In genomic region chr4:63417318-63417957, GRCm38 (mm10) we compare ENCODE assay signal across 7 mouse cellular contexts. TPM values are rescaled to one million over a fixed set of nuclear protein-coding genes. Genes with fewer than 3 reads are reported as not detected.
A peak's percentile ranks its signal among the peaks of the same experiment; 100 is the strongest.
DNase-seq lines count a peak whose midpoint lies in the region; ATAC-seq and TF ChIP-seq lines count a peak whose summit lies in the region.

No protein-coding gene starts in this region.

- peak; percentile 76 to 85 for DNase-seq in adrenal gland, adult 18-20 months (ENCODE audit: low spot score in 2 of 2)
- DNase-seq in cerebellum, postnatal 4 days (ENCODE audit: low spot score in 2 of 2): peak; percentile 76 to 91
- DNase-seq in gastrocnemius, adult 8-10 months (ENCODE audit: low spot score in 2 of 2): peak; percentile 49 to 58
- peak; percentile 84 to 87 for DNase-seq in left cerebral cortex, postnatal 25 days (ENCODE audit: low spot score in 2 of 2)
- peak; percentile 58 for DNase-seq in spleen, adult 12 weeks (ENCODE audit: low spot score)

- peak; percentile 48 for ATAC-seq in intestine, postnatal 0 days
- ATAC-seq in midbrain, embryonic 12.5 days (ENCODE audit: low FRiP score, low read depth): peak; percentile 77

- H3K36me3 ChIP-seq in intestine, postnatal 0 days (ENCODE audit: control insufficient read depth, insufficient read depth): 0 out of 2 replicates have a peak, but pooled peaks cover 2% of the 10 kb centered on the region
- 0 out of 2 replicates have a peak, but pooled peaks cover 4% of the 10 kb centered on the region for H3K36me3 ChIP-seq in midbrain, embryonic 12.5 days

- 26% methylated on average over 9 of the region's 9 CpGs for WGBS in intestine, postnatal 0 days
- WGBS in midbrain, embryonic 12.5 days: 18% methylated on average over 9 of the region's 9 CpGs

- H3K27me3 ChIP-seq in intestine, postnatal 0 days (replicated peaks; ENCODE audit: control insufficient read depth, insufficient read depth, low read length): no peaks in the 10 kb centered on the region
- H3K27me3 ChIP-seq in midbrain, embryonic 12.5 days: no peaks in the 10 kb centered on the region

- H3K27ac ChIP-seq in intestine, postnatal 0 days (ENCODE audit: low read depth, low read length): no peak overlapping the region
- H3K27ac ChIP-seq in midbrain, embryonic 12.5 days (replicated peaks): 0 out of 2 replicates have a peak overlapping the region, but pooled peaks have one; percentile 3

- no peaks in the 10 kb centered on the region for H3K4me1 ChIP-seq in intestine, postnatal 0 days (replicated peaks; ENCODE audit: control insufficient read depth, insufficient read depth, low read length)
- H3K4me1 ChIP-seq in midbrain, embryonic 12.5 days: peaks cover 15% of the 10 kb centered on the region

- H3K4me2 ChIP-seq in intestine, postnatal 0 days (replicated peaks; ENCODE audit: low read depth): no peak overlapping the region
- no peak overlapping the region for H3K4me2 ChIP-seq in midbrain, embryonic 12.5 days (replicated peaks)

- intact Hi-C loops in left cerebral cortex, postnatal 25 days (cut with DNase I): loop anchor here (1.0 to 5.0 kb wide), 5 partner anchors 81 to 1075 kb away; no protein-coding TSS in a partner anchor

- H3K4me3 ChIP-seq in intestine, postnatal 0 days (ENCODE audit: low read depth, low read length): no peak overlapping the region
- no peak overlapping the region for H3K4me3 ChIP-seq in midbrain, embryonic 12.5 days

- H3K9me3 ChIP-seq in intestine, postnatal 0 days (ENCODE audit: control insufficient read depth): no peaks in the 10 kb centered on the region
- no peaks in the 10 kb centered on the region for H3K9me3 ChIP-seq in midbrain, embryonic 12.5 days

- peak; percentile 92 for TF ChIP-seq CTCF in intestine, postnatal 0 days (IDR thresholded peaks at IDR 0.05; ENCODE audit: low read depth)

- H3K9ac ChIP-seq in intestine, postnatal 0 days (ENCODE audit: low read depth, low read length): no peak overlapping the region
- no peak overlapping the region for H3K9ac ChIP-seq in midbrain, embryonic 12.5 days (replicated peaks)

RNA-seq across cellular contexts. Expression of gene Akna, which starts 14.3 kb away (rescaled TPM):
- 1 to 10 TPM; 4.0 to 6.9 TPM for total RNA-seq in adrenal gland, adult 18-20 months (2021)
- 1 to 10 TPM in 2 of 4 experiments, under 1 TPM in 2; 0.68 to 1.4 (median 0.96) TPM for total RNA-seq in gastrocnemius, adult 8-10 months (2022)
- 1.4 and 1.6 TPM in 2 replicates for polyA plus RNA-seq in intestine, postnatal 0 days (2015; fragmentation: Nextera tagmentation; extraction: Ambion mirVana)
- total RNA-seq in left cerebral cortex, postnatal 25 days (2021): 1 to 10 TPM; 2.9 to 3.0 TPM
- 16.3 and 16.8 TPM in 2 replicates for polyA plus RNA-seq in midbrain, embryonic 12.5 days (2016; fragmentation: Nextera tagmentation; extraction: Ambion mirVana)

RNA-seq across cellular contexts. Expression of gene Orm2, which starts 55.2 kb away (rescaled TPM):
- 10 to 100 TPM in 1 of 2 experiments, 1 to 10 TPM in 1; 3.1 to 11.3 TPM for total RNA-seq in adrenal gland, adult 18-20 months (2021)
- 1 to 10 TPM in 1 of 4 experiments, not detected in 3; 1.3 TPM for total RNA-seq in gastrocnemius, adult 8-10 months (2022)
- polyA plus RNA-seq in intestine, postnatal 0 days (2015; fragmentation: Nextera tagmentation; extraction: Ambion mirVana): not detected in 2 replicates
- total RNA-seq in left cerebral cortex, postnatal 25 days (2021): not detected
- not detected in 2 replicates for polyA plus RNA-seq in midbrain, embryonic 12.5 days (2016; fragmentation: Nextera tagmentation; extraction: Ambion mirVana)
